Mouse (Mus musculus): ENCODE measurements at regions not wholly inside any gene's neighbourhood (a gene's known extent, or its start where the extent isn't known, plus 50 kb on each side); places are given as distances from the start of the nearest gene placed in this dataset.

DNA sequence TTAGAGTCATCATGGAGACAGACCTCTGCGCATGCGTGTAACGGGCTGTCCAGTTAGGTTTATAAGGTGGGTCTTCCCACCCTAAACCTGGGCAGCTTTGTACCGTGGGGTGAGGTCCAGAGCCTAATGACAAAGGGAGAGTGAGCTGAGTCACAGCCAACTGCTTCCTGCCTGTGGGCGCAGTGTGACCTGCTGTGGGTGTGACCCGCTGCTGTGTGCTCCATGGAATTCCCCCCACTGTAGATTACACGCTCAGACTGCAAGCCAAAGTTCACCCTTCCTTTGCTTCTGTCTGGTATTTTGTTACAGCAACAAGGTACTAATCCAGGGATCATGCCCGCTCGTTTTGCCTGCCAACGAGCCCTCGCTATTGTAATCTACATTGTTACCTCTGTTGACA lies 273.3 kb upstream of the Stt3b start:
- Histone ChIP-seq H3K4me3 (ENCODE audit: low read depth, low read length) (no peak overlapping the region), H3K9me3 (replicated peaks; ENCODE audit: control insufficient read depth, insufficient read depth, low read length, poor library complexity, severe bottlenecking) (peaks cover 4% of the 10 kb centered on the region; the same call in 1 of the 2 replicates), H3K27me3 (ENCODE audit: control insufficient read depth, insufficient read depth, low read length, poor library complexity, severe bottlenecking) (no peaks in the 10 kb centered on the region), H3K27ac (ENCODE audit: insufficient read depth, low read length) (no peak overlapping the region), H3K4me1 (ENCODE audit: control insufficient read depth, insufficient read depth, low read length) (no peaks in the 10 kb centered on the region), H3K9ac (ENCODE audit: low read depth, poor library complexity, severe bottlenecking) (no peak overlapping the region), H3K36me3 (ENCODE audit: control insufficient read depth, insufficient read depth, low read length, poor library complexity, severe bottlenecking) (no peaks in the 10 kb centered on the region)
- TF ChIP-seq CTCF (IDR thresholded peaks at IDR 0.05; ENCODE audit: low read depth, low read length), result no peak
- TF ChIP-seq POLR2A (IDR thresholded peaks at IDR 0.05; ENCODE audit: insufficient read depth, low read length), result no peak
- no peak for TF ChIP-seq EP300 (IDR thresholded peaks at IDR 0.05; ENCODE audit: insufficient read depth, low read depth, low read length)

DNA sequence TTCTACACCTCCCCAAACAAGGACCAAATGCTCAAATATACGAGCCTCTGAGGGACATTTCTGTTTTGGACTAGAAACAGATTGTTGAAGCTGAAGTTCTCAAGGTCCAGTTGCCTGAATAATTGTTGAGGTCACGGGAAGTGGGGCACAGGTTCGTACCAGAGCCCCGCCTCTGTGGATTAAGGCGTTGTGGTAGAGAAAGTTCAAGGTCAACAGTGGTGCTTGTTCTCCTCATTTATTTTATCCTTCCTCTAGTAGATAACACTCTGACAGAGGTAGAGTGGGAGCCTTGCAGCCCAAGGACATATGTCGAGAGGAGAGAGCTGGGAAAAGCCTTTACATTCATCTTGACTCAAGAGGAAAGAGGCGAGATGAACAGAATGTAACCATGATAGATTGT lies 274.7 kb upstream of the Stt3b start:
- no peak overlapping the region for H3K4me3 ChIP-seq (ENCODE audit: low read depth, low read length)

DNA sequence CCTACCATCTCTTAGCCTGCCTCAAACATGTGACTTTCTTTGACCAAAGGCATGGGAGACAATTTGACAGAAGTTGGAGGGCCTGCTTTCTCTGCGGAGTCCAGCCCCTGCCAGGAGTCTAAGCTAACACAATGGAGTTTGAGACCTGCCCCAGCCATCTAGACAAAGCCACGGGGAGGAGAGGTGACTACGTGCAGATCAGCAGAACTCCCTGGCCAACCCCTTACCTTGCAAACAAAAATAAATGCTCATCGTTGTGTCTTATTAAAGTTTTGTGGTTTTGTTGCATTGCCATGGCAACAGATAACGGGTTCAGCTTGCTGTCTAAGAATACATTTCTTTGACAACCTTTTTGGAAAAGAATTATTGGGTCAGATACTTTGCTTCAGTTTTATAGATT lies 282.2 kb upstream of the Stt3b start:
- TF ChIP-seq EP300 (IDR thresholded peaks at IDR 0.05; ENCODE audit: insufficient read depth, low read depth, low read length) (no peak), CTCF (IDR thresholded peaks at IDR 0.05; ENCODE audit: low read depth, low read length) (no peak), POLR2A (IDR thresholded peaks at IDR 0.05; ENCODE audit: insufficient read depth, low read length) (no peak)
- Histone ChIP-seq H3K9me3 (replicated peaks; ENCODE audit: control insufficient read depth, insufficient read depth, low read length, poor library complexity, severe bottlenecking) (no peaks in the 10 kb centered on the region), H3K9ac (ENCODE audit: low read depth, poor library complexity, severe bottlenecking) (no peak overlapping the region), H3K4me1 (ENCODE audit: control insufficient read depth, insufficient read depth, low read length) (no peaks in the 10 kb centered on the region), H3K27ac (ENCODE audit: insufficient read depth, low read length) (no peak overlapping the region), H3K4me3 (ENCODE audit: low read depth, low read length) (no peak overlapping the region), H3K36me3 (ENCODE audit: control insufficient read depth, insufficient read depth, low read length, poor library complexity, severe bottlenecking) (no peaks in the 10 kb centered on the region), H3K27me3 (ENCODE audit: control insufficient read depth, insufficient read depth, low read length, poor library complexity, severe bottlenecking) (no peaks in the 10 kb centered on the region)

More for the DNA sequence above, 274.7 kb upstream of the Stt3b start:
- TF ChIP-seq EP300 (IDR thresholded peaks at IDR 0.05; ENCODE audit: insufficient read depth, low read depth, low read length), result no peak
- TF ChIP-seq CTCF (IDR thresholded peaks at IDR 0.05; ENCODE audit: low read depth, low read length), result no peak
- TF ChIP-seq POLR2A (IDR thresholded peaks at IDR 0.05; ENCODE audit: insufficient read depth, low read length), result no peak
- Histone ChIP-seq H3K4me1 (ENCODE audit: control insufficient read depth, insufficient read depth, low read length) (no peaks in the 10 kb centered on the region), H3K36me3 (ENCODE audit: control insufficient read depth, insufficient read depth, low read length, poor library complexity, severe bottlenecking) (no peaks in the 10 kb centered on the region), H3K27ac (ENCODE audit: insufficient read depth, low read length) (no peak overlapping the region), H3K9me3 (replicated peaks; ENCODE audit: control insufficient read depth, insufficient read depth, low read length, poor library complexity, severe bottlenecking) (peaks cover 4% of the 10 kb centered on the region; the same call in 1 of the 2 replicates), H3K9ac (ENCODE audit: low read depth, poor library complexity, severe bottlenecking) (no peak overlapping the region), H3K27me3 (ENCODE audit: control insufficient read depth, insufficient read depth, low read length, poor library complexity, severe bottlenecking) (no peaks in the 10 kb centered on the region)

DNA sequence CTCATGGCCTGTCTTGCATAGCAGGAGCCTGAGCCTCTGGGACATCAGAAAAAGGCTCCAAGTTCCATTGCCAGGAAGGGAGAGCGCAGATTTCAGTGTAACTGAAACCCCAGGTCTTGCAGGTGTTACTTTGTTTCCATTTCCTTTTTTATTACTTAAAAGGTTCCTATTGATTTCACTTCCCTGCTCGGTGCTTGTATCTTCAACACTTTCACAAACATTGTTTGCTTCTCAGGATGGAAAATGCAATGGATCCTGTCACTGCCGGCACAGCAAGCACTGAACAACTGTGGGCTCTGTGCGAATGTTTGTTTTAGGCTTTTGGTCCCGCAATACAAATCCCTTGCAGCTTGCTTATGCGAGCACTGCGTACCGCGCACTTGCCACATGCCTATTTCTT lies 290.0 kb upstream of the Stt3b start:
- Histone ChIP-seq H3K9me3 (replicated peaks; ENCODE audit: control insufficient read depth, insufficient read depth, low read length, poor library complexity, severe bottlenecking) (no peaks in the 10 kb centered on the region; the same call in 1 of the 2 replicates), H3K4me1 (ENCODE audit: control insufficient read depth, insufficient read depth, low read length) (peaks cover 2% of the 10 kb centered on the region), H3K4me3 (ENCODE audit: low read depth, low read length) (no peak overlapping the region), H3K36me3 (ENCODE audit: control insufficient read depth, insufficient read depth, low read length, poor library complexity, severe bottlenecking) (no peaks in the 10 kb centered on the region), H3K27me3 (ENCODE audit: control insufficient read depth, insufficient read depth, low read length, poor library complexity, severe bottlenecking) (no peaks in the 10 kb centered on the region), H3K9ac (ENCODE audit: low read depth, poor library complexity, severe bottlenecking) (no peak overlapping the region), H3K27ac (ENCODE audit: insufficient read depth, low read length) (no peak overlapping the region)
- TF ChIP-seq CTCF (IDR thresholded peaks at IDR 0.05; ENCODE audit: low read depth, low read length), result no peak
- no peak for TF ChIP-seq POLR2A (IDR thresholded peaks at IDR 0.05; ENCODE audit: insufficient read depth, low read length)
- no peak for TF ChIP-seq EP300 (IDR thresholded peaks at IDR 0.05; ENCODE audit: insufficient read depth, low read depth, low read length)

DNA sequence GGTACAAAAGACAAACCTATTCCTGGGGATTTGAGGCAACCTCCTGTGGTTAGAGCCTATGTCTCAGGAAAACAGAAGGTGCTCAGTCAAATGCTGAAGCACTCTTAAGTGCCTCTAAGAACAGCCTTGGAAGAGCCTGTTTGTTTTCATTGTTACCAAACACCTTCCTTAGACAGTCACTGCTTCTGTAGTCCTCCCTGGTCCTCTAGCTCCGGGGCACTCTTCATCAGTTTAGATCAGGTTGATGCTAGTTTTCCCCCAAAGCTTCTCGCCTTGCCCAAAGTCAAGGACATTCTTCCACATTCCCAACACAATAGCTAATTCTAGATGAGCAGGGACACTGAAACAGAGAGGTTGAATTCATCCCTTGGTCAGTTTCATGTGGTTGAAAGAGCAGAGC lies 290.6 kb upstream of the Stt3b start:
- no peaks in the 10 kb centered on the region for H3K36me3 ChIP-seq (ENCODE audit: control insufficient read depth, insufficient read depth, low read length, poor library complexity, severe bottlenecking)
- H3K9ac ChIP-seq (ENCODE audit: low read depth, poor library complexity, severe bottlenecking), result no peak overlapping the region
- no peak for TF ChIP-seq CTCF (IDR thresholded peaks at IDR 0.05; ENCODE audit: low read depth, low read length)
- H3K27ac ChIP-seq (ENCODE audit: insufficient read depth, low read length), result no peak overlapping the region
- H3K27me3 ChIP-seq (ENCODE audit: control insufficient read depth, insufficient read depth, low read length, poor library complexity, severe bottlenecking), result no peaks in the 10 kb centered on the region
- no peaks in the 10 kb centered on the region; the same call in 1 of the 2 replicates for H3K9me3 ChIP-seq (replicated peaks; ENCODE audit: control insufficient read depth, insufficient read depth, low read length, poor library complexity, severe bottlenecking)
- peaks cover 2% of the 10 kb centered on the region for H3K4me1 ChIP-seq (ENCODE audit: control insufficient read depth, insufficient read depth, low read length)
- H3K4me3 ChIP-seq (ENCODE audit: low read depth, low read length), result no peak overlapping the region

DNA sequence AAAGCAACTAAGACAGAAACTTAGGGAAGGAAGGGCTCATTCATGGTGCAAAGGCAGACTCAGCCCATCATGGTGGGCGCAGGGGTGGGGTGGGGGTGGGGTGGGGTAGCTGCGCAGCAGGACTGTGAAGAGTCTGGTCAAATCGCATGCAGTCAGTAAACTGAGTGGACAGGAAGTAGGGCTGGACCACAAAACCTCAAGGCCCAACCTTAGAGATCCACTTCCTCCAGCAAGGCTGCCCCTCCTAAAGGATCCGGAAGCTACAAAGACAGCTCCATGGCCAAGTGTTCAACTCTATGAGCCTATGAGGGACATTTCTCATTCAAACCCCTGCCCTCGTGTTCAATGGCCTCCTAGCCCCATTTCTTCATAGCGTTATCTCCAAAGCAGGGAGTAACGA lies 292.6 kb upstream of the Stt3b start:
- no peak for TF ChIP-seq CTCF (IDR thresholded peaks at IDR 0.05; ENCODE audit: low read depth, low read length)
- no peak for TF ChIP-seq EP300 (IDR thresholded peaks at IDR 0.05; ENCODE audit: insufficient read depth, low read depth, low read length)
- no peak for TF ChIP-seq POLR2A (IDR thresholded peaks at IDR 0.05; ENCODE audit: insufficient read depth, low read length)
- H3K9me3 ChIP-seq (replicated peaks; ENCODE audit: control insufficient read depth, insufficient read depth, low read length, poor library complexity, severe bottlenecking), result no peaks in the 10 kb centered on the region; the same call in 1 of the 2 replicates
- H3K9ac ChIP-seq (ENCODE audit: low read depth, poor library complexity, severe bottlenecking), result no peak overlapping the region
- no peaks in the 10 kb centered on the region for H3K27me3 ChIP-seq (ENCODE audit: control insufficient read depth, insufficient read depth, low read length, poor library complexity, severe bottlenecking)
- H3K4me3 ChIP-seq (ENCODE audit: low read depth, low read length), result no peak overlapping the region
- H3K27ac ChIP-seq (ENCODE audit: insufficient read depth, low read length), result no peak overlapping the region
- no peaks in the 10 kb centered on the region for H3K36me3 ChIP-seq (ENCODE audit: control insufficient read depth, insufficient read depth, low read length, poor library complexity, severe bottlenecking)
- peaks cover 2% of the 10 kb centered on the region for H3K4me1 ChIP-seq (ENCODE audit: control insufficient read depth, insufficient read depth, low read length)

Data from ES-Bruce4 (cell line).